Mouse (Mus musculus): ENCODE data around the gene Gm7247. TPM values are rescaled to one million over a fixed set of nuclear protein-coding genes. Genes with fewer than 3 reads are reported as not detected.
"Not testable (repeated sequence)": the region's sequence is repeated elsewhere in the genome, so short reads cannot be mapped to it uniquely, and the experiment has no call there.

Gene Gm7247
- total and polyA plus RNA-seq, 3 experiments = not detected

- no peaks in the 10 kb centered on the region for H3K79me2 ChIP-seq (ENCODE audit: control insufficient read depth, insufficient read depth, low read length, poor library complexity)
Measured at GRCm38 (mm10) chr14:51434546-51434945, 73.0 kb downstream of the Gm7247 start.

GRCm38 (mm10) chr14:51435020-51435419 lies 73.5 kb downstream of the Gm7247 start:
- TF ChIP-seq CHD1 (IDR thresholded peaks at IDR 0.05; ENCODE audit: low read depth, low read length) = no peak
- no peak for TF ChIP-seq SIN3A (IDR thresholded peaks at IDR 0.05; ENCODE audit: low read length)
- no peak for TF ChIP-seq GATA1 (IDR thresholded peaks at IDR 0.05; ENCODE audit: low read depth, low read length)
- Histone ChIP-seq H3K9ac (ENCODE audit: control insufficient read depth, low read depth, low read length, poor library complexity, severe bottlenecking) (no peak overlapping the region), H3K9me3 (replicated peaks; ENCODE audit: insufficient read depth, low read length) (no peaks in the 10 kb centered on the region), H3K4me1 (ENCODE audit: control insufficient read depth in 1 of 2, insufficient read depth in 2 of 2, low read length in 2 of 2) (no peaks in the 10 kb centered on the region), H3K4me3 (ENCODE audit: control insufficient read depth in 1 of 2, insufficient read depth in 1 of 2, low read depth in 2 of 2, low read length in 2 of 2) (no peak overlapping the region), H3K27me3 (ENCODE audit: control insufficient read depth in 1 of 2, insufficient read depth in 2 of 2, low read length in 2 of 2) (no peaks in the 10 kb centered on the region), H3K79me2 (ENCODE audit: control insufficient read depth, insufficient read depth, low read length, poor library complexity) (no peaks in the 10 kb centered on the region), H3K36me3 (ENCODE audit: control insufficient read depth in 1 of 2, insufficient read depth in 2 of 2, low read length in 2 of 2) (no peaks in the 10 kb centered on the region), H3K27ac (ENCODE audit: control insufficient read depth, low read depth, low read length) (no peak overlapping the region)
- no peak for DNase-seq (ENCODE audit: low read depth, low spot score)

More at GRCm38 (mm10) chr14:51434546-51434945, 73.0 kb downstream of the Gm7247 start:
- TF ChIP-seq JUND (IDR thresholded peaks at IDR 0.05; ENCODE audit: low read depth, low read length) (no peak), MXI1 (IDR thresholded peaks at IDR 0.05; ENCODE audit: low read depth, low read length) (no peak), TBP (IDR thresholded peaks at IDR 0.05; ENCODE audit: low read depth, low read length) (no peak), KAT2A (conservative IDR thresholded peaks at IDR 0.05; ENCODE audit: low read depth, low read length) (no peak), HCFC1 (IDR thresholded peaks at IDR 0.05; ENCODE audit: low read depth, low read length) (no peak), TCF12 (IDR thresholded peaks at IDR 0.05; ENCODE audit: low read depth, low read length) (no peak), ZMIZ1 (IDR thresholded peaks at IDR 0.05; ENCODE audit: low read depth, low read length) (no peak), SMC3 (IDR thresholded peaks at IDR 0.05; ENCODE audit: low read depth, low read length) (no peak), GABPA (IDR thresholded peaks at IDR 0.05; ENCODE audit: low read depth, low read length) (no peak), MEF2A (IDR thresholded peaks at IDR 0.05; ENCODE audit: extremely low read depth, insufficient replicate concordance, low read depth, low read length, poor library complexity, severe bottlenecking) (no peak), RAD21 (IDR thresholded peaks at IDR 0.05; ENCODE audit: low read depth, low read length) (no peak), MAFK (IDR thresholded peaks at IDR 0.05; ENCODE audit: borderline replicate concordance, low read depth, low read length) (no peak), GATA1 (IDR thresholded peaks at IDR 0.05; ENCODE audit: low read depth, low read length) (no peak)
- Histone ChIP-seq H3K27me3 (ENCODE audit: control insufficient read depth in 1 of 2, insufficient read depth in 2 of 2, low read length in 2 of 2) (no peaks in the 10 kb centered on the region), H3K9me3 (replicated peaks; ENCODE audit: insufficient read depth, low read length) (no peaks in the 10 kb centered on the region), H3K27ac (ENCODE audit: control insufficient read depth, low read depth, low read length) (no peak overlapping the region), H3K4me1 (ENCODE audit: control insufficient read depth in 1 of 2, insufficient read depth in 2 of 2, low read length in 2 of 2) (no peaks in the 10 kb centered on the region), H3K36me3 (ENCODE audit: control insufficient read depth in 1 of 2, insufficient read depth in 2 of 2, low read length in 2 of 2) (no peaks in the 10 kb centered on the region), H3K4me3 (ENCODE audit: control insufficient read depth in 1 of 2, insufficient read depth in 1 of 2, low read depth in 2 of 2, low read length in 2 of 2) (no peak overlapping the region), H3K9ac (ENCODE audit: control insufficient read depth, low read depth, low read length, poor library complexity, severe bottlenecking) (no peak overlapping the region)
- DNase-seq (ENCODE audit: low read depth, low spot score) = no peak

GRCm38 (mm10) chr14:51438955-51439354 lies 77.4 kb downstream of the Gm7247 start:
- no peaks in the 10 kb centered on the region for H3K27me3 ChIP-seq (ENCODE audit: control insufficient read depth in 1 of 2, insufficient read depth in 2 of 2, low read length in 2 of 2)
- DNase-seq (ENCODE audit: low read depth, low spot score) = no peak
- no peak overlapping the region for H3K9ac ChIP-seq (ENCODE audit: control insufficient read depth, low read depth, low read length, poor library complexity, severe bottlenecking)
- H3K79me2 ChIP-seq (ENCODE audit: control insufficient read depth, insufficient read depth, low read length, poor library complexity) = no peaks in the 10 kb centered on the region
- no peaks in the 10 kb centered on the region for H3K4me1 ChIP-seq (ENCODE audit: control insufficient read depth in 1 of 2, insufficient read depth in 2 of 2, low read length in 2 of 2)
- no peak overlapping the region for H3K27ac ChIP-seq (ENCODE audit: control insufficient read depth, low read depth, low read length)
- no peaks in the 10 kb centered on the region for H3K9me3 ChIP-seq (replicated peaks; ENCODE audit: insufficient read depth, low read length)
- TF ChIP-seq POLR2A (IDR thresholded peaks at IDR 0.05; ENCODE audit: control insufficient read depth in 1 of 2, insufficient read depth in 1 of 2, low read depth in 1 of 2, low read length in 2 of 2, poor library complexity in 1 of 2) (no peak), MYC (IDR thresholded peaks at IDR 0.05; ENCODE audit: low read depth, low read length) (no peak), TCF12 (IDR thresholded peaks at IDR 0.05; ENCODE audit: low read depth, low read length) (no peak), UBTF (IDR thresholded peaks at IDR 0.05; ENCODE audit: borderline replicate concordance, insufficient read depth, low read depth, low read length) (no peak), RAD21 (IDR thresholded peaks at IDR 0.05; ENCODE audit: low read depth, low read length) (no peak), CHD2 (IDR thresholded peaks at IDR 0.05; ENCODE audit: low read length) (no peak), SIN3A (IDR thresholded peaks at IDR 0.05; ENCODE audit: low read length) (no peak), GATA1 (IDR thresholded peaks at IDR 0.05; ENCODE audit: low read depth, low read length) (no peak), HCFC1 (IDR thresholded peaks at IDR 0.05; ENCODE audit: low read depth, low read length) (no peak), ZNF384 (IDR thresholded peaks at IDR 0.05; ENCODE audit: low read depth, low read length) (no peak), SMC3 (IDR thresholded peaks at IDR 0.05; ENCODE audit: low read depth, low read length) (no peak)
- no peak overlapping the region for H3K4me3 ChIP-seq (ENCODE audit: control insufficient read depth in 1 of 2, insufficient read depth in 1 of 2, low read depth in 2 of 2, low read length in 2 of 2)
- H3K36me3 ChIP-seq (ENCODE audit: control insufficient read depth in 1 of 2, insufficient read depth in 2 of 2, low read length in 2 of 2) = no peaks in the 10 kb centered on the region

GRCm38 (mm10) chr14:51451557-51451956 lies 90.0 kb downstream of the Gm7247 start, which contains the start of gene Vmn2r89:
Gene Vmn2r89, plus strand, starts transcription at chr14:51451857.
- DNase-seq (ENCODE audit: low read depth, low spot score); H3K79me2 ChIP-seq (ENCODE audit: control insufficient read depth, insufficient read depth, low read length, poor library complexity); H3K9me3 ChIP-seq (replicated peaks; ENCODE audit: insufficient read depth, low read length); H3K4me3 ChIP-seq (ENCODE audit: control insufficient read depth in 1 of 2, insufficient read depth in 1 of 2, low read depth in 2 of 2, low read length in 2 of 2); H3K27me3 ChIP-seq (ENCODE audit: control insufficient read depth in 1 of 2, insufficient read depth in 2 of 2, low read length in 2 of 2); H3K27ac ChIP-seq (ENCODE audit: control insufficient read depth, low read depth, low read length); H3K4me1 ChIP-seq (ENCODE audit: control insufficient read depth in 1 of 2, insufficient read depth in 2 of 2, low read length in 2 of 2); H3K36me3 ChIP-seq (ENCODE audit: control insufficient read depth in 1 of 2, insufficient read depth in 2 of 2, low read length in 2 of 2); H3K9ac ChIP-seq (ENCODE audit: control insufficient read depth, low read depth, low read length, poor library complexity, severe bottlenecking): not testable (repeated sequence)

Data from MEL (cell line).